Mouse (Mus musculus): ENCODE data around the gene Ltbp2. TPM values are rescaled to one million over a fixed set of nuclear protein-coding genes. Genes with fewer than 3 reads are reported as not detected.

Ltbp2 gene
- total RNA-seq (2021): 1 to 10 TPM; 1.4 to 2.0 TPM

DNA sequence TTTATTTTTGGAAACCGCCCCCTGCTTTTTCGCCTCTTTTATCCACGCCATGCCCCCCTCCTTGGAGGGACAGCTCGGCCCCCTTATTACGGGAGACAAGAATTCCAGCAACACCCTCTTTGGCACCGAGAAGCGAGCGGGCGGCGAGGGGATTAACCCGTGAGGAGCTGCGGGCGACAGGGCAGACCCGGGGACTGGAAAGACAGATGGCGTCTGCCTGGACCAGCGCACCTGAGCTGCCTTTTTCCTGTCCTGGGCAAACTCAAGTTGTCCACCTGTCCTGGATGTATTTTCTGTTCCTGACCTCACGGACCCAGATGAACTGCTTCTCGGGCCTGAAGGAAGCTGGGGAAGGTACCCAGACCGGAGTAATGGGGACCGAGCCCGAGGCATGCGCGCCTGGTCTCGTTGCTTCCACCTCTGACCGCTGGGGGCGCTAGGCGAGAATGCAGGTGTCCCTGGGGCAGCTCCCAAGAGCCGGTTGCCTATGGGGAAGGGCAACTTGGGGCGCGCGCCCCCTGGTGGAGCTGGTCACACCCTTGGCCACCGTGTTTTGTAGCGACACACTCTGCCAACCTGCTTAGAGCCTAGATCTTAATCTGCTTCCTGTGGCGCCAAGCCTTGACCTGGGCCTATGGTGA is at the start of gene Ltbp2:
Ltbp2 (minus strand) TSS at position 52 of the 641 bp plus-strand sequence.
- intact Hi-C loops (cut with DNase I): loop anchor here (10.0 kb wide), 1 partner anchor 92 kb away; no protein-coding TSS in a partner anchor
- peak; percentile 48 to 87 for DNase-seq (ENCODE audit: extremely low spot score in 1 of 2, low spot score in 2 of 2)

GRCm38 (mm10) chr12:84924324-84924723 is 48.0 kb upstream of the Ltbp2 start:
- no peak for DNase-seq (ENCODE audit: extremely low spot score in 1 of 2, low spot score in 2 of 2)
- intact Hi-C loops (cut with DNase I): no loop called here

GRCm38 (mm10) chr12:84921881-84922419 is 45.6 kb upstream of the Ltbp2 start:
- intact Hi-C loops (cut with DNase I): no loop called here
- no peak for DNase-seq (ENCODE audit: extremely low spot score in 1 of 2, low spot score in 2 of 2)

- DNase-seq (ENCODE audit: extremely low spot score in 1 of 2, low spot score in 2 of 2): no peak
- intact Hi-C loops (cut with DNase I): no loop called here
Measured at GRCm38 (mm10) chr12:84918809-84919208, 42.5 kb upstream of the Ltbp2 start.

DNA sequence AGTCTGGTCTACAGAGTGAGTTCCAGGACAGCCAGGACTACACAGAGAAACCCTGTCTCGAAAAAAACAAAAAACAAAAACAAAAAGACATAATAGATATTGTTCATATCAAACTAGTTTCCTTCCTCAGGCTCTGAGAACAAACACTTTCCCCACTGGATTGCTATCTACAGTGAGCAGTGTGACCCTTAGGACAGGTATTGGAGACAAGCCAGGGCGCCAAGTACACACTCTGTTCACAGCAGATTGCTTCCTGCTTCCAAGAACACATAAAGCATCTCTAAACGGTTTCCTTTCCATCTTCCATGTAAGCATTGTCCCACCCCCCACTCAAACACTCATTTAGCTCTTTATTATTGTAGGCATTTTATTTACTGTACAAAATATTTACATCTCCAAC is 41.5 kb upstream of the Ltbp2 start:
- intact Hi-C loops (cut with DNase I): no loop called here
- peak in 1 of 2 experiments; percentile 24 for DNase-seq (ENCODE audit: extremely low spot score in 1 of 2, low spot score in 2 of 2)

- DNase-seq (ENCODE audit: extremely low spot score in 1 of 2, low spot score in 2 of 2): peak in 1 of 2 experiments; percentile 15
- intact Hi-C loops (cut with DNase I): no loop called here
Measured at GRCm38 (mm10) chr12:84914959-84915358, 38.6 kb upstream of the Ltbp2 start.

DNA sequence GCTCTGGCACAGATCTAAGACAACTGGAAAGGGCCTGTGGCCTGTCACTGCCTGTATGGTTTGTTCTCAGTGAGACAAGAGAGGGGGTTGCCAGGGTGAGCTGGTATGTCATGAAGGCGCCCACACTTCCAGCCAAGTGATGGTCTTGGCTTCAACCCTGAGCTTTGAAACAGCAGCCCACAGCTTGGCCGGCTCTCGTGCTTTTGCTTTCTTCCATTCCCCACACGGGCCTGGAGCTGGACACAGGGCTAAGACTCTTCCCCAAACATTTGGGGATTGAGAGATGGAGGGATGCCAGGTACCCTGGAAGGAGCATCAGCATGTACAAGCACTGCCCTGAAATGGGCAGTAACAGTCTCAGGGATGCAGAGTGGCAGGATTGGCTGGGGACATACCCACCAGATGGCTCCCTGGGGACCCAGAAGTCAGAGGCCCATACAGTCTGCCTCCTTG is 36.3 kb upstream of the Ltbp2 start:
- intact Hi-C loops (cut with DNase I): no loop called here
- DNase-seq (ENCODE audit: extremely low spot score in 1 of 2, low spot score in 2 of 2): peak; percentile 16 to 26

GRCm38 (mm10) chr12:84911640-84912039 is 35.3 kb upstream of the Ltbp2 start:
- intact Hi-C loops (cut with DNase I): no loop called here
- no peak for DNase-seq (ENCODE audit: extremely low spot score in 1 of 2, low spot score in 2 of 2)

- no peak for DNase-seq (ENCODE audit: extremely low spot score in 1 of 2, low spot score in 2 of 2)
Measured at GRCm38 (mm10) chr12:84910066-84910465, 33.7 kb upstream of the Ltbp2 start.

DNA sequence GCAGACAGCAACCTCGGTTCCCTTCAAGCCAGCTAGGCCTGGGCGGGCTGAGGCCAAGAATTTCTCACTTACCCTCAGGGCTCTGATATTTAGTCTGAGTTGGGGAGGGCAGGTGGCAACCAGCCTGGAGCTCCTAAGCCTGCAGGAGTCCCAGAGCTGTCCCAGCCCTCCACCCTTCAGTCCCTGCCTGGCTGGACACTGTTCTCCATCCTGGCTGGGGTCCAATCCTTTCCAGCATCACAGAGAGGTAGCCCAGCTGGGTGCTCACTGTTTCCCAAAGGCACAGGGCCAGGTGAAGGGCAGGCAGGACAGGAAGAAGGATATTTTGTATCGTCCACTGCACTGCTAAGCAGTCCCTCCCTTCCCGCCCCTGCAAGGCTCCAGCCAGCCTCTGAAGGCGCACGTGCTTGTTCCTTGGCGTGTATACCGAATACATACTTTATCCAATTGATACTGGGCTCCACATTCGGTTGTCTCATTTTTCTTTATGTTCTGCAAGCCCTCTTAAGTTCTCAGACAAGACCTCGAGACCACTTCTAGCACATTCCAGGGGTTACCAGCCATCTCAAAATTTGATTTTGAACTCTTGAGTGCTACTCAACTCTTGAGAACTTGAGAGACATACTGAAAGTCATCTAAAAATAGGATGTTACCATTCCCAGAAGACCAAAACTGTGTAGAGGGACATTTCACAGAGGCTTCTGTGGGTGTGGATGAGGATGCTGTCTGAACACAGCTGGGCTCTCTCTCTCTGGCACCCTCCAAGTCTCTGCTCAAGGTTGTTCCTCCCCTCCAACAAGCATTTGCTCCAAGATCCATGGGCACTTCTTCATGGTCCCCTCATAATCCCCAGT is 31.5 kb upstream of the Ltbp2 start:
- peak; percentile 14 to 61 for DNase-seq (ENCODE audit: extremely low spot score in 1 of 2, low spot score in 2 of 2)
- intact Hi-C loops (cut with DNase I): no loop called here

More at GRCm38 (mm10) chr12:84910066-84910465, 33.7 kb upstream of the Ltbp2 start:
- intact Hi-C loops (cut with DNase I): no loop called here

GRCm38 (mm10) chr12:84907024-84907626 is 30.8 kb upstream of the Ltbp2 start:
- intact Hi-C loops (cut with DNase I): no loop called here
- no peak for DNase-seq (ENCODE audit: extremely low spot score in 1 of 2, low spot score in 2 of 2)

GRCm38 (mm10) chr12:84904399-84904798 is 28.1 kb upstream of the Ltbp2 start:
- intact Hi-C loops (cut with DNase I): no loop called here
- no peak for DNase-seq (ENCODE audit: extremely low spot score in 1 of 2, low spot score in 2 of 2)

DNA sequence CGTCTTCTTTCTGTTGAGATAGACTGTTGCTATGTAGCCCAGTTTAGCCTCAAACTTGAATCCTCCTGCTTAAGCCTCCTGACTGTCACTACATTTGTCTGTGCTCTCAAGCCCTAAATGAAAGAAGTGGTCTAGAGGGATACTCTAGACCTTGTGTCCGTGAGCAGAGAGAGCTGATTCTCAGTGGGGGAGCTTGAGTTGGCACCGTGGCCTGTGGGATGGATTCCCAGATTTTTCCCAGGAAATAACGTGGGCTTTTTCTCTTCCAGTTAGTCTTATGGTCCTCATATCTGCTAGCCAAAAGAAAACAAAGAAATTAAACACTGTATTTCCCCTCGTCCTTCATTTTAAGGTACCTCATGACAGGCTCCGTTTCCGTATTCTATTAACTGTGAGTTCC is 24.0 kb upstream of the Ltbp2 start:
- intact Hi-C loops (cut with DNase I): no loop called here
- DNase-seq (ENCODE audit: extremely low spot score in 1 of 2, low spot score in 2 of 2): no peak

GRCm38 (mm10) chr12:84897322-84897721 is 21.0 kb upstream of the Ltbp2 start:
- intact Hi-C loops (cut with DNase I): no loop called here
- DNase-seq (ENCODE audit: extremely low spot score in 1 of 2, low spot score in 2 of 2): no peak

GRCm38 (mm10) chr12:84896235-84896634 is 19.9 kb upstream of the Ltbp2 start:
- intact Hi-C loops (cut with DNase I): no loop called here
- DNase-seq (ENCODE audit: extremely low spot score in 1 of 2, low spot score in 2 of 2): no peak

DNA sequence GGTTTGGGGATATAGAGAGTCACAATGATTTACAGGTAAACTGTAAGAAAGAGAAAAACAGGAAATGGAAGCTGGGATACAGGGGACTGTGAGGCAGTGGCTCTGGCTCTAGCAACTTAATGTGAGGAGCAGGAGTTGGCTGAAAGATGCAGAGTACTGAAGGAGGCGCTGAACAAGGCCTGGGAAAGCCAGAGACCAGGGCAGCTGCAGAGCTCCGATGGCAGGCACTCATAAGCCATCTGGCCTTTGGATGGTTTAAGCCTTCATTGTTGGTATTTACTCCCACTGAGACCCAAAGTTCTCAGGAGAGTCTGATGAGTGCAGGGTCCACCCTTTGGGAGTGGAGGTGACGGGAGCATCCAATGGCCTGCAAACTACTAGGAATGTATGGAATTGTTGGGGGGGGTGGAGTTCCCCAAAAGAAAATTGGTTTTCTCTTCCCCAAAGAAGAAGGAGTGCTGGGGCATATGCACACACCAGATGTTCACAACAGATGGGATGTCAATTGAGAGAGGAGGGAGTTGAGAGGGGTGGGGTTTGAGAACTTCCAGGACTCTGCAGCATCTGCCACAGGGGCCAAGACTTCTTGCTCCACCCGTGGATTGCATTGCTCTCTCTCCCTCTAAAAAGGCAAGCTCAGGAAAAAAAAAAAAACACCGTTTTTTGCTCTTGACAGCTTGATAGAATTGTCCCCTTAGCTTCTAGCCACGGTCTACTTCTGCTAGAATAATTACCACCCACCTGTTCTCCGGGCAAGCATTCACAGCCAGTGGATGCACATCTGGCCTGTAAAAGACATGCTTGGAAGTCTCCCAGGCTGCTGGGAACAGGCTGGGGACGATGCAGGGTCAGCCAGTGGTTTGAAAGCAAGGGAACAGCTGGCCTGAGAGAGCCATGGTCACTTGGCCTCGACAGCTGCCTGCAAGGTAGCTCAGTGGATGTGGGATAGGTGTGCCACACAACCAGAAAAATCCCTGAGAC is 17.6 kb upstream of the Ltbp2 start:
- no peak for DNase-seq (ENCODE audit: extremely low spot score in 1 of 2, low spot score in 2 of 2)
- intact Hi-C loops (cut with DNase I): no loop called here

DNA sequence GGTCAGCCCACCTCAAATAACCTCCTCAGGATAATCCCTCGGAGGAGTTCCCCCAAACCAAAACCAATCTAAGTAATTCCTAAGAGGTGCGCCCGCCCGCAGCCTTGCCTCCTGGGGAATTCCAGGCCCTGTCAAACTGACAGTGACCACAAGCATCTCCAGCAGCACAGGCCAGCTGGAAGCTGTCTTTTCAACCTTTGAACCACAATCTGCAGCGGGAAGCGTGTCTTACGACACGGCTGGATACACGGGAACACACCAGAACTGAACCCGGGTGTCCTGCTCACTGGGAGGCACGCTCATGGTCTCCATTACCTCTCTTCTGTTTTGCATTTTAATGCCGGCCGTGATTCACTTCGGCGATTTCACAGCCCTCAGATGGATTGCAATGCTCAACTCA is 14.0 kb upstream of the Ltbp2 start:
- intact Hi-C loops (cut with DNase I): no loop called here
- no peak for DNase-seq (ENCODE audit: extremely low spot score in 1 of 2, low spot score in 2 of 2)

DNA sequence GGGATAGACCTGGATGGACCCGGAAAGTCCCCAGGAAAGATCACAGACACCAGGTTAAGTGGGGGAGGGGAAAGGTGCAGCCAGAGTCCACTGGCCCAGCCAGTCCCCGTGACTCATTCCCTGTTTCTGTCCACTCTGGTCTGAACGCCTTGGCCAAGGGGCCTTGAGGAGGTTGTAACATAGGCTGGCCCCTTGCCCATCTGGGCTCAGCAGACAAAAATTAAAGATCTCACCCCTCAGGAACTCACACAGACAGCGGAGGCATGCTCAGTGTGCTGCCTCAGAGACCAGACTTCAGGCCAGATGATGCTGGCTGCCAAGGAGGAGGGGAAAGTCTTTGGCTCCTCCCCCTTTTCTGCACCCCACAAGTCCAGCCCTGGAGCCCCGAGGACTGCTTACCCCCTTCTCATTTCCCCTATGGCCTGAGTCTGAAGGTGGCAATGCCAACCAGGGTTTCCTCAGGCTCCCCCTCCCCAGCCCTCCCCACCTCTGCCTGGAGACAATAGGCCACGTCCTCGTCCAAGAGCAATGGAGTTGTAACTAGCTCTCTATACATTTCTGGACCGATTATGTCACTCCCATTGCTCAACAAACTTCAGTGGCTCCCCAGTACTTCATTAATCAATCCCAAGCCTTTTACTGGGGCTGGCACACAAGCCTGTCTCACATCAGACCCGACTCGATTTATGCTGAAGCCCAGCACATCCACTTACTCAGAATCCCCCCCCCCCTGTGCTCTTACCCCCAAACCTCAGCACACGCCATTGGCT is 9.0 kb upstream of the Ltbp2 start:
- intact Hi-C loops (cut with DNase I): no loop called here
- no peak for DNase-seq (ENCODE audit: extremely low spot score in 1 of 2, low spot score in 2 of 2)
